Mouse (Mus musculus) 3134 (cell line): Measurements from ENCODE around the gene Pus10.

Experiments
- DNase-seq: peaks from one replicate; pipeline ENCODE4 v3.0.0-alpha.2; 2011; ENCODE audit warnings: low spot score; ENCODE audit not compliant: insufficient read length; ENCODE audit errors: extremely low read depth

Gene Pus10

DNA sequence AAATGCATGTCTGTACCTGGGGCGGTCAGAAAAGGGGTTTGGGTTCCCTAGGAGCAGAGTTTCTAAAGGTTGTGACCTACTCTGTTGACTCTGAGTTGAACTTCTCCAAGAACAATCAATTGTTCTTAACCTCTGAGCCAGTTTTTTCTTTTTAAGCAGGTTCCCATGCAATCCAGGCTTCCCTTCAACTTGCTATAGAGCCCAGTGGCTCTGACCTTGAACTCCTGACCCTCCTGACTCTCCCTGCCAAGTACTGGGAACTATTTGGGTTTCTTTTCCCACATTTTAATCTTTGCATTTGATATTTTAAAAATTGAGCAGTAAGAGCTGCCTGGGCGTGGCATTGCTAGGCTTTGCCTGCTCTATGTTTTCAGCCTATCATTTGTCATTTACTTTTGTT, 27.8 kb downstream of the Pus10 start:
- DNase-seq: no peak

- DNase-seq: no peak
These were observed 30.4 kb downstream of the Pus10 start for GRCm38 (mm10) chr11:23695847-23696246.

DNA sequence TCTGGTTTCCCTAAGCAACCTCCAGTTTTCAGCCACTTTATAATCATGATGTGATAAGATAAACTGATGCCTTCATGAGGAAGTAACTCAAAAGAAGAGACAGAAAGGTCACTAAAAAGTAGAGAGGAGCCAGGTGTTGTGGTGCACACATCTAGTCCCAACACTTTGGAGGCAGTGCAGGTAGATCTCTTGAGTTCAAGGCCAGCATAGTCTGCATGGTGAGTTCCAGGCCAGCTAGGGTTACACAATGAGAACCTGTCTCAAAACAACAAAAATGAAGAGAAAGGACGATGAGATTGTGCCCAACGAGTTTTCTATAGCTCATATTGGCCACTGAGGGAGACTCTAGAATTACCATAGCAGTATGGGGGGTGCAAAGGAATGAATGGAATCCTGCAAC, 33.1 kb downstream of the Pus10 start:
- no peak for DNase-seq

DNA sequence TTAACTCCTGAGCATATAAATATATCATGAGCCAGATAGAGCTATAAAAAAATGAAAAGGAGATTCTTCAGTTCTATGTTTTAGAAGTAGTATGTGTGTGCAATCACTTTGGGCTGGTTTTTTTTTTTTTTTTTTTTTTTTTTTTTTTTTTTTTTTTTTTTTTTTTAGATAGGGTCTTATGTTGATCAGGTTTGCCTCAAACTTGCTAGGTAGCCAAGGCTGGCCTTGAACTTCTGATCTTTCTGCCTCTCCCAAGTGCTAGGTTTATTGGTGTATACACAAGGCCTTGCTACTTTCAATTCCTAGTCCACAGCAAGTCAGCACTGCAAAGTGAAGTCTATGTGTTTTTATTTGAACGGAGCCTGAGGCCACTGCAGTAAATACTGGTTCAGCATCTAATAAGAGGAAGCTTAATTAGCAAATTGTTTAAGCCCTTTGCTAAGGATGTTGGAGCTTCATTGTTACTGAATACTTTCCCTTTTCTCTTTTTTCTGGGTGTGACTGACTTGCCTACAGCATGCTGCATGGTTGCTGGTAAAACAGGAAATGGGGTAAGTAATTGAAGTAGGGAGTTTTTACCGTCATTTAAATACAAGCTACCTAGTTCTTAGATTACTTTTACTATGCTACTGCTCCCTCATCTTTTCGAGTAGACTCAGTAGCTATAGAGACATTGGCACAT, 34.1 kb downstream of the Pus10 start:
- DNase-seq: no peak

GRCm38 (mm10) chr11:23701831-23702230, 36.4 kb downstream of the Pus10 start:
- DNase-seq: no peak

- DNase-seq: no peak
These were observed 39.3 kb downstream of the Pus10 start for GRCm38 (mm10) chr11:23704604-23705294.

- DNase-seq: no peak
These were observed 46.8 kb downstream of the Pus10 start for GRCm38 (mm10) chr11:23712299-23712698.

DNA sequence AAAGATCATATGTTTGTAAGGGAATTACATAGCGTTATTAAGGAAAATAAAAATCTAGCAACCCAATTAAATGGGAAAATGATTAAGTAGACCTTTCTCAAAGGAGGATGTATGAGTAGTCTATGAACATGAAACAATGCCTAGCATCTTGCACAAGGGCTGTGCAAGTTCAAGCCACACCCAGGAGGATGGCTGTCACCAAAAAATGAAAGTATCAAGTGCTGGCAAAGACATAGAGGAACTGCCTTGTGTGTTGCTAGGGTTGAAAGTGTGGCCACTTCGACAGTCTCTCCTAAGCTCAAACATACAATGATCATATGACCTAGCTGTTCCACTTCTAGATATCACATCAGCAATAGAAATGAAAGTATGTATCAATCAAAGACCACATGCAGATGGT, 53.4 kb downstream of the Pus10 start:
- no peak for DNase-seq

DNA sequence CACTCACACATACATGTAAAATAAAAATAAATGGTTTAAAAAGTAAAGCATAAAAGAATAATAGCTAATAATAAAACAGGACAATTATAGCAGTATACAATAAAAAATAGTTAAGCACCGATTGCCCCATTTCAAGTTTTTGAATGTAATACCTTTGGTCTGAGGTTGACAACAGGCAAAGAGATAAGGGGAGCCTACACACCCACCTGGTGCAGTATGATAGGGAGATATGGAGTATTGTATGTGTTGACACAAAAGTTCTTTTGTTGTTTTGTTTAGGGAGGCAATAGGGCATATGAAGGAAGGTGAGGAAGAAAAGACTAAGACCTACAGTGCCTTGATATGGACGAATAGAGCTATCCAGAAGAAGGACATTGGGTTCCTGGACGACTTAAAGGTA, 54.4 kb downstream of the Pus10 start:
- no peak for DNase-seq

GRCm38 (mm10) chr11:23722326-23722725, 56.9 kb downstream of the Pus10 start:
- DNase-seq: no peak

DNA sequence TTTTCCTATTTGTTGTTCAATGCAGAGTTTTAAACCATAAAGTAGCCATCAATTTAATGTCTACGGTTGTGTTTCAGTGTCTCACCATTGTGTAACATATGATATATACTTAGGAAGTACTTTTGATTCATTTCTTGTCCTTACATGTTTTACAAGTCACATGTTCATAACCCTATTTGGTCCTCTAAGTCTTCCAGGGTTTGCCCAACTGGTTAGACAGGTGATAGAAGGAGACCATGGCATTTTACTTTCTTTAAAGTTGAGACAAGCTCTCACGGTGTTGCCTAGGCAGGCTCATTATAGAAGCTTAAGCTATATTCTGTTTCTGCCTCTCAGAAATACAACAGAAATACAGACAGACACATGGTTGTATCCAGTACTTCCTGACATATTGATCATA, 60.4 kb downstream of the Pus10 start:
- no peak for DNase-seq

DNA sequence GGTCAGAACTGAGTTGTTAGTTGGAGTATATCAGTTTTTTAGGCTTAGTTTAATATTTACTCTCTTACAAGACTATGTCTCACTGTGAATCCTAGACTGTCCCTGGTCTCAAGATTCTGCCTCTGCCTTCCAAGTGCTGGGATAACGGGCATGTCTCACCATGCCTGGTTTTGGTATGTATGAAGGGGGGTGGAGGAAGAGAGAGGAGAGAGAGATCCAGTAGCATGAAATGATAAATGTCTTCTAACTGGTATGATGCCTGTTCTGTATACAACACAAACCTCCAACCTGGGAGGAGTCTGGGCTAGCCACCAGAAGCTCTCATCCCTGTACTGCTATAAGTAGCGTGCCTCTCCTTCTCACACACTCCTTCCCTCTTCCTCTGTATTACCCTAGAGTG, 61.0 kb downstream of the Pus10 start:
- DNase-seq: no peak

DNA sequence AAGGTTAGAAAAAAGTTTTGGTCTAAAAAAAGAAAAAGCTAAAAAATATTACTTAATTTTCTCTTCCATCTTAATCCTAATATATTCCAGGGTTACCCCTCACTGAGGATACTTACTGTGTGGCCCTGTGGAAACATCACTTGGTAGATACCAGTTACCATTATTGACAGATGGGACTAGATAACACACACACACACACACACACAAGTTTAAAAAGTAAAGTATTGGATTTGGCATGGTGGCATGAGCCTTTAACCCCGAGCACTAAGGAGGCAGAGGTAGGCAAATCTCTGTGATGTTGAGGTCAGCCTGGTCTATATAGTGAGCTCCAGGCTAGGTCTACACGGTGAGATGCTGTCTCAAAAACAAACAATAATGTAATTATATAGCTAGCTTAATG, 62.7 kb downstream of the Pus10 start:
- DNase-seq: no peak

DNA sequence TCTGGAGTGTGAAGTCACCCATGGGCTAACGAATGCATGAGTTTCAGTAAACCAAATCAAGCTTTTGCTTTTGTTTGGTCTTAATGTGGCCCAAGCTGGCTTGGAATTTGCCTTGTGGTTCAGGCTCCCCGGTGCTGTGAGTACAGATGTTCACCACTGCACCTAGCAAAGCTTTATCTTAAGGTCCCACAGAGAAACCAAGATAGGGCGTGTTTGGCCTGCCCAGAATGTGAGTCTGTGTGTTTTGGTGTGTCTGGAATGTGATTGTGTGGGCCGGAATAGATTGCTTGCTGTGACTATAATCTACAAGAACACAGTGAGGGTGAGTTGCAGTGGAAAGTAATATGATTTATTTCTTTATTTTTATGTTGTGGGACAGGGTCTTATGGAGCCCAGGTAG, 64.6 kb downstream of the Pus10 start:
- DNase-seq: no peak

GRCm38 (mm10) chr11:23732840-23733239, 67.4 kb downstream of the Pus10 start:
- no peak for DNase-seq

- no peak for DNase-seq
These were observed 69.3 kb downstream of the Pus10 start for GRCm38 (mm10) chr11:23734749-23735286.

DNA sequence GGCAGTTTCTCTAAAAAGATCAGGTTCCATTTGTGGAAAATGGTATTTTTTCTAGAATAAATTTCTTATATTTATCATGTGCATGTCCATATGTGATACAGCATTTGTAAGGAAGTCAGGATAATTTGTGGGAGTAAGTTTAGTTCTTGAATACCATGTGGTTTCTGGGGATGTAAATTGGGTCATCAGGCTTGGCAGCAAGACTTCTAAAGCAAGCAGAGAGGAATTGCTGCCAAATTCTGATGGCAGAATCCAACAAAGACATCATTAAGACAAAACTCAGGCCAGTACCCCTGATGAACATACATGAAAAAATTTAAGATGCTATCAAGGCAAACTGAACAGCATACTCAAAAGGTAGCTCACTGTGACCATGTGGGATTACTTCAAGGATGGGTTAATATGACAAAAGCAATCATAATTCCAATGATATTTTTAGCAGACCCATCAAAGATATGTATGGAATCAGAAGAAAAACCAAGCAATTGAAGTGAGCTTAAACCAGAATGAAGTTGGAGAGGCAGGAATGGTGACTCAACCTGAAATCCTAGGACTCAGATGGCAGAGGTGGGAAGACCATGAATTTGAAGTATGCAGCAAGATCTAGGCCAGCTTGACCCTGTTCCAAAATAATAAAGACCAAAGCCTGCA, 70.5 kb downstream of the Pus10 start:
- DNase-seq: peak; percentile 24

- DNase-seq: no peak
These were observed 75.4 kb downstream of the Pus10 start for GRCm38 (mm10) chr11:23740895-23741294.

- no peak for DNase-seq
These were observed 75.9 kb downstream of the Pus10 start for GRCm38 (mm10) chr11:23741386-23741785.

DNA sequence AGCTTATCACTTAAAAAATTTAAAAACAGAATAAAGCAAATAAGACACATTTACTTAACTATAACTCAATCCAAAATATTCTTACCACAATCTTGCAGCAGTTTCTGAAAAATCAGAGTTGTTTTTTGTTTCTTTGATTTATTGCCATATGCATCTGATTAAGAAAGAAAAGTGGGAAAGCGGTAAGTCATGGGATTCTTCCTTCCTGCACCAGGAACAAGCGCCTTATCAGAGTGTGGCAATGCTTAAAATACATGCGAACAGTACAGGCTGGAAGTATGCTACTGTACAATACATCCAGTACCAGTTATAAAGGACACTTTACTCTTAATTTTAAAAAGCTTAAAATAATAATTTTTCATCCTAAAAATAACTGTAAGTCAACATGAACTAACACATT, 78.9 kb downstream of the Pus10 start:
- DNase-seq: no peak

GRCm38 (mm10) chr11:23746102-23746501, 80.6 kb downstream of the Pus10 start:
- DNase-seq: no peak
